Mouse (Mus musculus): ENCODE measurements around the gene Stx18. TPM values are rescaled to one million over a fixed set of nuclear protein-coding genes. Genes with fewer than 3 reads are reported as not detected.
A peak's percentile ranks its signal among the peaks of the same experiment; 100 is the strongest.

The Stx18 gene
- 10 to 100 TPM; 24.1 to 27.0 TPM for polyA plus RNA-seq (2017; shearing (Covaris generic))

- ATAC-seq = peak; percentile 85
Measured at GRCm38 (mm10) chr5:38038710-38039592, at the start of gene Stx18. Gene Stx18, plus strand, starts transcription at chr5:38038742.

- no peak for ATAC-seq
Measured at GRCm38 (mm10) chr5:37992346-37992745, 46.2 kb upstream of the Stx18 start.

- no peak for ATAC-seq
Measured at GRCm38 (mm10) chr5:37998805-37999204, 39.7 kb upstream of the Stx18 start.

GRCm38 (mm10) chr5:38002573-38002972 lies 36.0 kb upstream of the Stx18 start:
- no peak for ATAC-seq

- ATAC-seq = no peak
Measured at GRCm38 (mm10) chr5:38004746-38005145, 33.8 kb upstream of the Stx18 start.

- no peak for ATAC-seq
Measured at GRCm38 (mm10) chr5:38006415-38007347, 31.9 kb upstream of the Stx18 start.

- no peak for ATAC-seq
Measured at GRCm38 (mm10) chr5:38009071-38009470, 29.5 kb upstream of the Stx18 start.

- ATAC-seq = no peak
Measured at GRCm38 (mm10) chr5:38014916-38015315, 23.6 kb upstream of the Stx18 start.

GRCm38 (mm10) chr5:38016945-38017344 lies 21.6 kb upstream of the Stx18 start:
- ATAC-seq = no peak

- ATAC-seq = no peak
Measured at GRCm38 (mm10) chr5:38027656-38028055, 10.9 kb upstream of the Stx18 start.

- ATAC-seq = no peak
Measured at GRCm38 (mm10) chr5:38038274-38038673, 268 bp upstream of the Stx18 start.

GRCm38 (mm10) chr5:38039796-38040195 lies 1.3 kb downstream of the Stx18 start:
- ATAC-seq = peak; percentile 12

- no peak for ATAC-seq
Measured at GRCm38 (mm10) chr5:38044923-38045322, 6.4 kb downstream of the Stx18 start.

- ATAC-seq = no peak
Measured at GRCm38 (mm10) chr5:38048177-38048576, 9.6 kb downstream of the Stx18 start.

GRCm38 (mm10) chr5:38061051-38061450 lies 22.5 kb downstream of the Stx18 start:
- no peak for ATAC-seq

- ATAC-seq = no peak
Measured at GRCm38 (mm10) chr5:38062709-38063108, 24.2 kb downstream of the Stx18 start.

- ATAC-seq = no peak
Measured at GRCm38 (mm10) chr5:38063339-38063738, 24.8 kb downstream of the Stx18 start.

GRCm38 (mm10) chr5:38064043-38064575 lies 25.6 kb downstream of the Stx18 start:
- ATAC-seq = no peak

- ATAC-seq = no peak
Measured at GRCm38 (mm10) chr5:38064701-38065100, 26.2 kb downstream of the Stx18 start.

GRCm38 (mm10) chr5:38065454-38065853 lies 26.9 kb downstream of the Stx18 start:
- ATAC-seq = no peak

- ATAC-seq = no peak
Measured at GRCm38 (mm10) chr5:38066606-38067005, 28.1 kb downstream of the Stx18 start.

- no peak for ATAC-seq
Measured at GRCm38 (mm10) chr5:38076326-38076725, 37.8 kb downstream of the Stx18 start.

- no peak for ATAC-seq
Measured at GRCm38 (mm10) chr5:38078575-38078974, 40.0 kb downstream of the Stx18 start.

Data from activated CD4-positive, CD25-positive, alpha-beta regulatory T cell, adult 4 months (primary cell).